Mouse (Mus musculus) MEL (cell line): ENCODE measurements at regions not wholly inside any gene's neighbourhood (a gene's known extent, or its start where the extent isn't known, plus 50 kb on each side); places are given as distances from the start of the nearest gene placed in this dataset.

ENCODE experiments used
- DNase-seq: peaks from one replicate; pipeline ENCODE4 v3.0.0; 2011; ENCODE audit warnings: low read depth, low spot score
- H3K27ac ChIP-seq: 2 replicates; pipeline ENCODE4 v1.5.1; 2012; ENCODE audit warnings: low read depth, mild to moderate bottlenecking, control low read depth, low read length, moderate library complexity; ENCODE audit not compliant: control insufficient read depth
- H3K27me3 ChIP-seq, 2 experiments: fragments of 150-350 bp in 1 of 2; sonication (generic) in 1 of 2; 2 replicates each; pipeline ENCODE4 v1.6.1; 2012; ENCODE audit warnings: low read length in 2 of 2, mild to moderate bottlenecking in 2 of 2, improper control_type of control experiment in 1 of 2, moderate library complexity in 1 of 2; ENCODE audit not compliant: insufficient read depth in 2 of 2, control insufficient read depth in 1 of 2
- H3K36me3 ChIP-seq, 2 experiments: 2 replicates each; pipeline ENCODE4 v1.6.1; 2012 to 2014; ENCODE audit warnings: low read length in 2 of 2, improper control_type of control experiment in 1 of 2, inconsistent platforms in 1 of 2, mild to moderate bottlenecking in 1 of 2; ENCODE audit not compliant: insufficient read depth in 2 of 2, control insufficient read depth in 1 of 2
- H3K4me1 ChIP-seq, 2 experiments: fragments of 150-350 bp in 1 of 2; sonication (generic) in 1 of 2; 2 replicates each; pipeline ENCODE4 v1.6.1; 2012; ENCODE audit warnings: low read length in 2 of 2, improper control_type of control experiment in 1 of 2, mild to moderate bottlenecking in 1 of 2; ENCODE audit not compliant: insufficient read depth in 2 of 2, control insufficient read depth in 1 of 2
- H3K4me3 ChIP-seq, 2 experiments: fragments of 150-350 bp in 1 of 2; sonication (generic) in 1 of 2; 2 replicates each; pipeline ENCODE4 v1.5.1; 2012; ENCODE audit warnings: low read depth in 2 of 2, low read length in 2 of 2, mild to moderate bottlenecking in 2 of 2, moderate library complexity in 2 of 2, control low read depth in 1 of 2, improper control_type of control experiment in 1 of 2; ENCODE audit not compliant: control insufficient read depth in 1 of 2, insufficient read depth in 1 of 2
- H3K79me2 ChIP-seq: 2 replicates; pipeline ENCODE4 v1.6.1; 2012; ENCODE audit warnings: mild to moderate bottlenecking, low read length, moderate library complexity; ENCODE audit not compliant: control insufficient read depth, poor library complexity, insufficient read depth
- H3K9ac ChIP-seq: 2 replicates; pipeline ENCODE4 v1.6.1; 2012; ENCODE audit warnings: low read depth, mild to moderate bottlenecking, control low read depth, low read length, moderate library complexity; ENCODE audit not compliant: control insufficient read depth, poor library complexity, severe bottlenecking
- H3K9me3 ChIP-seq: fragments of 150-350 bp; sonication (generic); replicated peaks from 2 replicates; pipeline ENCODE4 v1.6.1; 2012; ENCODE audit warnings: mild to moderate bottlenecking, low read length, improper control_type of control experiment, moderate library complexity; ENCODE audit not compliant: insufficient read depth
- CHD1 ChIP-seq: IDR thresholded peaks from 2 replicates; pipeline ENCODE4 v1.6.1; 2012; ENCODE audit warnings: low read depth, mild to moderate bottlenecking, inconsistent platforms, low read length, improper control_type of control experiment
- CHD2 ChIP-seq: IDR thresholded peaks from 2 replicates; pipeline ENCODE4 v1.6.1; 2011; ENCODE audit warnings: low read length, improper control_type of control experiment
- CTCF ChIP-seq, 3 experiments: IDR thresholded peaks in 2 of 3; conservative IDR thresholded peaks in 1 of 3; 2 replicates each; pipeline ENCODE4 v1.5.1; 2011 to 2012; ENCODE audit warnings: low read length in 3 of 3, low read depth in 2 of 3, mild to moderate bottlenecking in 2 of 3, improper control_type of control experiment in 1 of 3, inconsistent platforms in 1 of 3, mixed read lengths in 1 of 3, moderate library complexity in 1 of 3; ENCODE audit not compliant: control insufficient read depth in 1 of 3, insufficient read depth in 1 of 3, poor library complexity in 1 of 3, severe bottlenecking in 1 of 3
- E2F4 ChIP-seq: IDR thresholded peaks from 2 replicates; pipeline ENCODE4 v1.6.1; 2011; ENCODE audit warnings: low read depth, low read length, improper control_type of control experiment, borderline replicate concordance
- ELF1 ChIP-seq: IDR thresholded peaks from 2 replicates; pipeline ENCODE4 v1.6.1; 2014; ENCODE audit warnings: low read depth, mild to moderate bottlenecking, inconsistent platforms, low read length, improper control_type of control experiment, moderate library complexity
- ETS1 ChIP-seq: IDR thresholded peaks from 2 replicates; pipeline ENCODE4 v1.6.1; 2012; ENCODE audit warnings: low read depth, mild to moderate bottlenecking, inconsistent platforms, low read length, improper control_type of control experiment, moderate library complexity
- GABPA ChIP-seq: IDR thresholded peaks from 2 replicates; pipeline ENCODE4 v1.6.1; 2012; ENCODE audit warnings: low read depth, mild to moderate bottlenecking, inconsistent platforms, low read length, improper control_type of control experiment, moderate library complexity
- GATA1 ChIP-seq: IDR thresholded peaks from 2 replicates; pipeline ENCODE4 v1.6.1; 2011; ENCODE audit warnings: low read depth, low read length, improper control_type of control experiment
- HCFC1 ChIP-seq: IDR thresholded peaks from 2 replicates; pipeline ENCODE4 v1.6.1; 2012; ENCODE audit warnings: low read depth, mild to moderate bottlenecking, inconsistent platforms, low read length, improper control_type of control experiment, moderate library complexity
- MAFK ChIP-seq: IDR thresholded peaks from 2 replicates; pipeline ENCODE4 v1.6.1; 2011; ENCODE audit warnings: low read depth, mild to moderate bottlenecking, low read length, improper control_type of control experiment, borderline replicate concordance
- MAX ChIP-seq: IDR thresholded peaks from 2 replicates; pipeline ENCODE4 v1.6.1; 2011; ENCODE audit warnings: low read length, improper control_type of control experiment
- MXI1 ChIP-seq: IDR thresholded peaks from 2 replicates; pipeline ENCODE4 v1.6.1; 2011; ENCODE audit warnings: mild to moderate bottlenecking, low read depth, low read length, improper control_type of control experiment
- MYC ChIP-seq: IDR thresholded peaks from 2 replicates; pipeline ENCODE4 v1.6.1; 2011; ENCODE audit warnings: low read depth, mild to moderate bottlenecking, low read length, improper control_type of control experiment, moderate library complexity
- NRF1 ChIP-seq: IDR thresholded peaks from 2 replicates; pipeline ENCODE4 v1.6.1; 2014; ENCODE audit warnings: low read depth, mild to moderate bottlenecking, inconsistent platforms, low read length, improper control_type of control experiment, moderate library complexity; ENCODE audit not compliant: poor library complexity, insufficient read depth, severe bottlenecking
- POLR2AphosphoS2 ChIP-seq: IDR thresholded peaks from 2 replicates; pipeline ENCODE4 v1.6.1; 2011; ENCODE audit warnings: low read length, improper control_type of control experiment
- POLR2AphosphoS5 ChIP-seq: IDR thresholded peaks from 2 replicates; pipeline ENCODE4 v1.6.1; 2012; ENCODE audit warnings: low read depth, borderline replicate concordance, mild to moderate bottlenecking, inconsistent platforms, low read length, moderate library complexity, mixed read lengths
- RCOR1 ChIP-seq: IDR thresholded peaks from 2 replicates; pipeline ENCODE4 v1.6.1; 2012; ENCODE audit warnings: low read depth, mild to moderate bottlenecking, inconsistent platforms, low read length, improper control_type of control experiment
- SIN3A ChIP-seq: IDR thresholded peaks from 2 replicates; pipeline ENCODE4 v1.6.1; 2012; ENCODE audit warnings: low read length, improper control_type of control experiment, inconsistent platforms
- SMC3 ChIP-seq: IDR thresholded peaks from 2 replicates; pipeline ENCODE4 v1.6.1; 2011; ENCODE audit warnings: low read depth, low read length, improper control_type of control experiment
- TAL1 ChIP-seq: IDR thresholded peaks from 2 replicates; pipeline ENCODE4 v1.6.1; 2012; ENCODE audit warnings: mild to moderate bottlenecking, inconsistent platforms, low read length, moderate library complexity, mixed read lengths
- TBP ChIP-seq: IDR thresholded peaks from 2 replicates; pipeline ENCODE4 v1.8.0; 2011; ENCODE audit warnings: low read depth, low read length, improper control_type of control experiment
- TCF12 ChIP-seq: IDR thresholded peaks from 2 replicates; pipeline ENCODE4 v1.6.1; 2014; ENCODE audit warnings: low read depth, mild to moderate bottlenecking, inconsistent platforms, low read length, improper control_type of control experiment, moderate library complexity
- USF1 ChIP-seq: IDR thresholded peaks from 2 replicates; pipeline ENCODE4 v1.6.1; 2014; ENCODE audit warnings: low read depth, mild to moderate bottlenecking, inconsistent platforms, low read length, improper control_type of control experiment, moderate library complexity
- USF2 ChIP-seq, 2 experiments: IDR thresholded peaks; 2 replicates each; pipeline ENCODE4 v1.6.1; 2011 to 2012; ENCODE audit warnings: improper control_type of control experiment in 2 of 2, low read length in 2 of 2, borderline replicate concordance in 1 of 2, inconsistent platforms in 1 of 2, low read depth in 1 of 2, mild to moderate bottlenecking in 1 of 2; ENCODE audit not compliant: insufficient read depth in 1 of 2
- ZC3H11A ChIP-seq: IDR thresholded peaks from 2 replicates; pipeline ENCODE4 v1.6.1; 2012; ENCODE audit warnings: low read depth, mild to moderate bottlenecking, inconsistent platforms, low read length, improper control_type of control experiment
- ZKSCAN1 ChIP-seq: IDR thresholded peaks from 2 replicates; pipeline ENCODE4 v1.6.1; 2012; ENCODE audit warnings: low read depth, mild to moderate bottlenecking, inconsistent platforms, low read length, improper control_type of control experiment, moderate library complexity
- ZNF384 ChIP-seq: IDR thresholded peaks from 2 replicates; pipeline ENCODE4 v1.6.1; 2012; ENCODE audit warnings: low read depth, mild to moderate bottlenecking, inconsistent platforms, low read length, improper control_type of control experiment

- Histone ChIP-seq H3K4me1 (no peaks in the 10 kb centered on the region), H3K4me3 (no peak overlapping the region), H3K27me3 (no peaks in the 10 kb centered on the region), H3K36me3 (no peaks in the 10 kb centered on the region), H3K79me2 (no peaks in the 10 kb centered on the region), H3K9ac (no peak overlapping the region), H3K9me3 (no peaks in the 10 kb centered on the region), H3K27ac (no peak overlapping the region)
- TF ChIP-seq GATA1: no peak
- TF ChIP-seq CTCF (IDR thresholded peaks at IDR 0.05 in 2 of 3, conservative IDR thresholded peaks at IDR 0.05 in 1 of 3; ENCODE audit: control insufficient read depth in 1 of 3, insufficient read depth in 1 of 3, low read depth in 2 of 3, low read length in 3 of 3, poor library complexity in 1 of 3, severe bottlenecking in 1 of 3): no peak
- no peak for TF ChIP-seq NRF1
- no peak for TF ChIP-seq ELF1
- no peak for TF ChIP-seq POLR2AphosphoS5
- TF ChIP-seq CHD2: no peak
- no peak for TF ChIP-seq E2F4
- no peak for TF ChIP-seq TCF12
- no peak for TF ChIP-seq RCOR1
- TF ChIP-seq USF2 (IDR thresholded peaks at IDR 0.05; ENCODE audit: borderline replicate concordance in 1 of 2, insufficient read depth in 1 of 2, low read depth in 1 of 2, low read length in 2 of 2): no peak
- TF ChIP-seq ZKSCAN1: no peak
- TF ChIP-seq SIN3A: no peak
- no peak for TF ChIP-seq ETS1
- no peak for TF ChIP-seq SMC3
- no peak for TF ChIP-seq POLR2AphosphoS2
- no peak for TF ChIP-seq MYC
- TF ChIP-seq ZNF384: no peak
- DNase-seq: no peak
Observed at GRCm38 (mm10) chr1:30204608-30205262, 669.0 kb downstream of the Phf3 start.

GRCm38 (mm10) chr1:30176225-30176624 is 697.5 kb downstream of the Phf3 start:
- H3K4me1 ChIP-seq: no peaks in the 10 kb centered on the region
- no peaks in the 10 kb centered on the region for H3K79me2 ChIP-seq
- no peak for TF ChIP-seq ELF1
- TF ChIP-seq GATA1: no peak
- TF ChIP-seq MYC: no peak
- no peak for TF ChIP-seq SMC3
- TF ChIP-seq GABPA: no peak
- no peak for TF ChIP-seq ZC3H11A
- TF ChIP-seq POLR2AphosphoS5: no peak
- TF ChIP-seq USF1: no peak
- TF ChIP-seq MAX: no peak
- no peak for TF ChIP-seq CHD1
- no peak for TF ChIP-seq MAFK
- no peak for TF ChIP-seq TBP
- no peak for TF ChIP-seq HCFC1
- TF ChIP-seq TAL1: no peak
- no peak for TF ChIP-seq MXI1
- no peak for TF ChIP-seq ETS1
- no peak for DNase-seq
- no peak overlapping the region for H3K9ac ChIP-seq
- no peaks in the 10 kb centered on the region for H3K9me3 ChIP-seq
- no peak overlapping the region for H3K27ac ChIP-seq
- no peak overlapping the region for H3K4me3 ChIP-seq
- no peaks in the 10 kb centered on the region for H3K27me3 ChIP-seq
- H3K36me3 ChIP-seq: no peaks in the 10 kb centered on the region
